Mouse (Mus musculus) embryonic stem cell, embryonic (primary cell): ENCODE results near the gene Alkbh7.

Source experiments
- CTCF ChIA-PET, 4 experiments: fragments of 300-600 bp in 2 of 4; fragments of 350-600 bp in 2 of 4; sonication (Branson Sonifier 250); formaldehyde crosslinking; loops; one replicate each; lab custom pipeline; 2022; ENCODE audit warnings: inconsistent platforms in 2 of 4; lab: Charles Lee
- POLR2A ChIA-PET, 4 experiments: fragments of 300-600 bp in 2 of 4; fragments of 350-600 bp in 2 of 4; sonication (Branson Sonifier 250); formaldehyde crosslinking; loops; one replicate each; lab custom pipeline; 2022; ENCODE audit warnings: antibody characterized with exemption in 4 of 4, inconsistent platforms in 1 of 4; lab: Charles Lee

The Alkbh7 gene

DNA sequence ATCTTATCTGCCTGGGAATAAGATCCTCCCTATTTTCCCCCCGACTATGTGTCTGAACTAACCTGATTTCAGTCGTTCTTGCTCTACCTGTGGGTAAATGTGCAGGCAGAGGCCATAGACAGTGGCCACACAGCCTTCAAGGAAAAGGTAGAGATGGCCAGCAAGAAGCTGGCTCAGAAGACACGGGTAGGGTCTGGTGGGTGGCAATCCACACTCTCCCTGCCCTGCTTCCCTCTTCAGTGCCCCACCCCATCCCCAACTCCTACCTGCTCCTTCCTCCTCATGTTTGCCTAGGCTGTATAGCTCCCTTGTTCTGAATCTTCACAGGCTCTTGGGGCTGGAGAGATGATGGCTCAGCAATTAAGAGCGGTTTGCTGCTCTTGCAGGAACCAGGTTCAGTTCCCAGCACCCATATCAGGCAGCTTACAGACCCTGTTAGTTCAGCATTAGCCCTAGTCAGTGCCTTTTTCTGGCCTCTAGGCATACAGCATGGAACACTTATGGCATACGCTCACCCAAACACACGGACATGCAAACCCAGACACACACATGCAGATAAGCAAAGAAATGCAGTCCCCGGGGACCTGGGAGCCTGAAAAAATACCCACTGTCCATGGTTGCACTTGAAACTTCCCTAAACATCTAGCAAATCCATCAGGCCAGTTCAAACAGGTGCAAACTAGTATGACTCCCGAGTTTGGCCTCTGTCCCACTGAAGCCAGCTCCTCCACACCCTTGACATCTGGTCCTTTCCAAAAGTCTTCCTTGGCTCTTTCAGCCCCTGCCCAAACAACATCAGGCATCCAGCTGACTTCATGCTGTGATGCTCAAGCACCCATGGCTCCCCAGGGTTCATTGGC is 20.4 kb upstream of the Alkbh7 start:
- ChIA-PET POLR2A (interaction anchor here in 2 of 4 experiments (1.3 to 5.5 kb wide), 3 partner anchors 13 to 56 kb away, joined by 3 to 20 read pairs (median 5); partner anchors contain the start of gene Clpp (in 1 of the 2)), CTCF (no interaction called here)

DNA sequence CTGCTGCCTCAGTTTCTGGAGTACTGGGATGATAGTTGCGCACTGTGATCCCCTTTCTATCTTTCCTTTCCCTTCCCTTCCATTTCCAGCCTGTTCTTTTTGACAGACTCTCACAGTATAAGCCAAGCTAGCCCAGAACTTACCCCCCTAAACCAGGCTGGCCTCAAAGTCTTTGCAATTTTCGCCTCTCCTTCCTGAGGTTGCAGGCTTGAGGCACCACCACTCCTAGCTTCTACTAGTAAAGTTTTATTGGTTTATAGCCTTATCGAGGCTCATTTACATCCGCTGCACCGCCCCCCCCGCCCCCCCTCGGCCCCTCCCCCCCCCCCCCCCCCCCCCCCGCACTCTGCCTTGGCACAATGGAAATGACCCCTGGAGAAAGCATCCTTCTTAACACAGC is 17.6 kb upstream of the Alkbh7 start:
- ChIA-PET POLR2A (interaction anchor here in 2 of 4 experiments (1.1 to 5.5 kb wide), 4 partner anchors 10 to 52 kb away, joined by 3 to 20 read pairs (median 4); partner anchors contain the start of genes Clpp (in 1 of the 2), Gm17949 (in 1 of the 2), Gtf2f1 (in 1 of the 2) and Khsrp (in 1 of the 2)), CTCF (no interaction called here)

GRCm38 (mm10) chr17:56981049-56981448 is 16.1 kb upstream of the Alkbh7 start:
- CTCF ChIA-PET = interaction anchor here in 2 of 4 experiments (0.6 to 0.9 kb wide), 2 partner anchors 30 to 59 kb away, joined by 3 read pairs; no protein-coding TSS in a partner anchor
- POLR2A ChIA-PET = interaction anchor here in 3 of 4 experiments (0.6 to 5.5 kb wide), 3 partner anchors 9 to 17 kb away, joined by 3 to 20 read pairs (median 5); partner anchors contain the start of gene Clpp (in 1 of the 3)

- ChIA-PET CTCF (interaction anchor here in 2 of 4 experiments (0.6 to 1.3 kb wide), 2 partner anchors 15 to 650 kb away, joined by 3 to 4 read pairs; partner anchors contain the start of gene Alkbh7 (in 1 of the 2)), POLR2A (interaction anchor here in 2 of 4 experiments (1.0 to 1.2 kb wide), 3 partner anchors 8 to 19 kb away, joined by 3 to 5 read pairs (median 3); partner anchors contain the start of gene Clpp (in 1 of the 2))
Observed at GRCm38 (mm10) chr17:56982013-56982412, 15.1 kb upstream of the Alkbh7 start, which contains the start of gene Acer1. Acer1 (minus strand) TSS chr17:56982126.

- CTCF ChIA-PET = interaction anchor here in 1 of 4 experiments (1.1 kb wide), 1 partner anchor 349 kb away, joined by 3 read pairs; no protein-coding TSS in a partner anchor
- POLR2A ChIA-PET = interaction anchor here in 1 of 4 experiments (1.1 to 1.7 kb wide), 3 partner anchors 10 to 220 kb away, joined by 3 to 6 read pairs (median 4); partner anchors contain the start of genes Alkbh7 and Dus3l
Observed at GRCm38 (mm10) chr17:56984886-56985285, 12.3 kb upstream of the Alkbh7 start.

DNA sequence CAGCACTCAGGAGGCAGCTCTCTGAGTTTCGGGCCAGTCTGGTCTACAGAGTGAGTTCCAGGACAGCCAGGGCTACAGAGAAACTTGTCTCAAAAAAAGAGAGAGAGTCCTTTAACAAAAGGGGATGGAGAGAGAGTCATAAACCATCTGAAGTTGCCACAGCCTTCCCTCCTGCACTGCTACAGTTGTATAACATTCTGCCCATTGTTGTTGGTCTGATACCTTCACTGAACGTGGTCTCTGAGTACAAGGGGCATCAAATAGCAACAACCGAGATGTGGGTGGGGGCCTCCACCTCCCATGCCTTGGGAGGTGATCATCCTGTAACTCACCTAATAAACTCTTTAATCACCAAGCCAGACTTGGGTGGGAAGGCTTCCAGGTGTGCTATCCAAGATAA is 11.5 kb upstream of the Alkbh7 start:
- ChIA-PET POLR2A (interaction anchor here in 1 of 4 experiments (1.7 kb wide), 1 partner anchor 11 kb away, joined by 6 read pairs; no protein-coding TSS in a partner anchor), CTCF (no interaction called here)

GRCm38 (mm10) chr17:56986105-56986805 is 10.9 kb upstream of the Alkbh7 start:
- ChIA-PET POLR2A (no interaction called here), CTCF (no interaction called here)

DNA sequence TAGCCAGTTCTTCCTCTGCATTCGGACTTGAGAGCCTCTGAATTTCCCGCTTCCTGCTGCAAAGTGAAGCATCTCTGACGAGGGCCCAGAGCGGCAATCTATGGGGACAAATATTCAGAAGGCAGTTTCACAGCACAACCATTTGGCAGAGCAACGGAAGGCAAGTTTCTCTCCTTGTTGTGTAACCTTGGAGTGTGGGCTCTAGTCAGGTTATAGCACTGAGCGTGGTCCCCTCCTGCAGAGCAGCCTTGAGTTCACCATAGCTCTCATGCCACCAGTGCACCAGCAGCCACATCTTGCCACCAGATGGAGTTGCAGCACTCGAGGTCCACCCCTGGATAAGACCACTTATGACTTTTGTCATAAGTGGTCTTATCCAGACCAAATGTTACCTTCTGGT is 8.7 kb upstream of the Alkbh7 start:
- ChIA-PET POLR2A (interaction anchor here in 3 of 4 experiments (0.6 to 4.3 kb wide), 12 partner anchors 9 to 361 kb away, joined by 3 to 40 read pairs (median 11); partner anchors contain the start of genes Alkbh7 (in 2 of the 3), Khsrp (in 2 of the 3), Gm17949 (in 1 of the 3) and Gtf2f1 (in 1 of the 3)), CTCF (interaction anchor here in 1 of 4 experiments (0.6 to 1.7 kb wide), 3 partner anchors 9 to 242 kb away, joined by 3 to 7 read pairs (median 3); partner anchors contain the start of gene Alkbh7)

GRCm38 (mm10) chr17:56988921-56989430 is 8.2 kb upstream of the Alkbh7 start:
- POLR2A ChIA-PET = interaction anchor here (0.6 to 4.3 kb wide), 31 partner anchors 9 to 378 kb away, joined by 3 to 40 read pairs (median 4); partner anchors contain the start of genes Gm17949 (in 3 of the 4), Gtf2f1 (in 3 of the 4), Khsrp (in 3 of the 4) and Alkbh7 (in 2 of the 4)
- CTCF ChIA-PET = interaction anchor here in 3 of 4 experiments (0.5 to 2.1 kb wide), 12 partner anchors 8 to 405 kb away, joined by 3 to 8 read pairs (median 5); partner anchors contain the start of genes Alkbh7 (in 1 of the 3), Dus3l (in 1 of the 3), Khsrp (in 1 of the 3) and Mllt1 (in 1 of the 3)

- POLR2A ChIA-PET = interaction anchor here (0.6 to 4.3 kb wide), 55 partner anchors 8 to 1861 kb away, joined by 3 to 40 read pairs (median 4); partner anchors contain the start of genes Gm17949 (in 4 of the 4), Gtf2f1 (in 4 of the 4), Khsrp (in 3 of the 4) and Acer1 (in 2 of the 4)
- CTCF ChIA-PET = interaction anchor here in 3 of 4 experiments (0.5 to 2.1 kb wide), 13 partner anchors 8 to 405 kb away, joined by 3 to 8 read pairs (median 5); partner anchors contain the start of genes Alkbh7 (in 1 of the 3), Dus3l (in 1 of the 3), Khsrp (in 1 of the 3) and Mllt1 (in 1 of the 3)
Observed at GRCm38 (mm10) chr17:56989467-56990114, 7.5 kb upstream of the Alkbh7 start.

- POLR2A ChIA-PET = interaction anchor here (0.6 to 4.3 kb wide), 48 partner anchors 7 to 1861 kb away, joined by 3 to 40 read pairs (median 4); partner anchors contain the start of genes Gm17949 (in 4 of the 4), Gtf2f1 (in 4 of the 4), Khsrp (in 3 of the 4) and Acer1 (in 2 of the 4)
- CTCF ChIA-PET = interaction anchor here in 2 of 4 experiments (0.9 to 2.1 kb wide), 9 partner anchors 27 to 345 kb away, joined by 3 to 8 read pairs (median 5); partner anchors contain the start of genes Dus3l (in 1 of the 2), Khsrp (in 1 of the 2) and Mllt1 (in 1 of the 2)
Observed at GRCm38 (mm10) chr17:56990115-56990746, 6.9 kb upstream of the Alkbh7 start, which contains the start of gene Clpp. Clpp (plus strand) TSS chr17:56990305.

GRCm38 (mm10) chr17:56990966-56991365 is 6.2 kb upstream of the Alkbh7 start:
- ChIA-PET POLR2A (interaction anchor here in 3 of 4 experiments (0.6 to 4.3 kb wide), 20 partner anchors 9 to 381 kb away, joined by 3 to 40 read pairs (median 8); partner anchors contain the start of genes Dus3l (in 2 of the 3), Gm17949 (in 2 of the 3), Gtf2f1 (in 2 of the 3) and Khsrp (in 2 of the 3)), CTCF (interaction anchor here in 1 of 4 experiments (0.7 to 2.1 kb wide), 4 partner anchors 48 to 344 kb away, joined by 3 to 7 read pairs (median 5); partner anchors contain the start of gene Dus3l)

GRCm38 (mm10) chr17:56995046-56995445 is 2.1 kb upstream of the Alkbh7 start:
- ChIA-PET POLR2A (interaction anchor here in 1 of 4 experiments (0.6 to 1.2 kb wide), 4 partner anchors 37 to 138 kb away, joined by 3 to 6 read pairs (median 4); no protein-coding TSS in a partner anchor), CTCF (interaction anchor here in 3 of 4 experiments (0.6 to 0.7 kb wide), 4 partner anchors 10 to 256 kb away, joined by 3 to 5 read pairs (median 4); no protein-coding TSS in a partner anchor)

DNA sequence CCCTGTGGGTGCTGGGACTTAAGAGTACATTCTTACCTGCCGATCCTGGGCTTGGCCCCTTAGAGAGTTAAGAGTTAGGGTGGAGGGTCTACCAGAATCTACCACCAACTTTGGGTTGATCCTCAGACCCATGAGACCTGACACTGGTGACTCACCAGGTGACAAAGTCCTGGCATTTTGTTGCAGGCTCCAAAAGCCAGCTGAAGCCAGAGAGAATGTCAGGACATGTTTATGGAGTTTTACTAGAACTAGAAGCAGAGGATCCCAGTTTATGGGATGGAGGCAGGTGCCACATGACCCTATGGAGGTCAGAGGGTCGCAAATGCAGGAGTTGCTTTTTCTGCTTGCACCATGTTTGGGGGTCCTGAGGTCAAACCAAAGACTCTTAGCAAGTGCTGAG is 633 bp upstream of the Alkbh7 start:
- POLR2A ChIA-PET = interaction anchor here in 3 of 4 experiments (0.5 to 6.6 kb wide), 51 partner anchors 7 to 741 kb away, joined by 3 to 121 read pairs (median 6); partner anchors contain the start of genes Gm17949 (in 3 of the 3), Gtf2f1 (in 3 of the 3), Khsrp (in 3 of the 3) and Gpr108 (in 2 of the 3)
- CTCF ChIA-PET = interaction anchor here (0.6 to 2.5 kb wide), 21 partner anchors 10 to 339 kb away, joined by 3 to 25 read pairs (median 4); partner anchors contain the start of genes Gm17949 (in 1 of the 4), Gtf2f1 (in 1 of the 4) and Khsrp (in 1 of the 4)

GRCm38 (mm10) chr17:56999414-56999813 is 2.3 kb downstream of the Alkbh7 start:
- ChIA-PET CTCF (interaction anchor here in 2 of 4 experiments (0.7 to 1.2 kb wide), 3 partner anchors 42 to 210 kb away, joined by 3 to 7 read pairs (median 5); partner anchors contain the start of gene Slc25a41 (in 1 of the 2)), POLR2A (interaction anchor here (0.9 to 6.6 kb wide), 9 partner anchors 7 to 33 kb away, joined by 4 to 121 read pairs (median 20); partner anchors contain the start of genes Gm17949 (in 4 of the 4), Gtf2f1 (in 4 of the 4), Khsrp (in 2 of the 4) and Clpp (in 1 of the 4))
